Mouse (Mus musculus) gastrocnemius, adult 8-10 months (tissue): Measurements from ENCODE around the gene Bpifb9a. TPM values are rescaled to one million over a fixed set of nuclear protein-coding genes. Genes with fewer than 3 reads are reported as not detected.
"Not testable (repeated sequence)": the region's sequence is repeated elsewhere in the genome, so short reads cannot be mapped to it uniquely, and the experiment has no call there.

Experiments used
- DNase-seq, 2 experiments: peaks; one replicate each; pipeline ENCODE4 v3.0.0; 2022; ENCODE audit warnings: low spot score in 2 of 2
- total RNA-seq, 4 experiments: library from RNA; stranded (reverse); gene quantifications; 2 replicates each; pipeline ENCODE4 v1.2.4; 2022

Gene Bpifb9a
- total RNA-seq, 4 experiments from 2014 or later, result 1.1 TPM; not detected in 3

GRCm38 (mm10) chr2:154304604-154305003 lies 47.0 kb downstream of the Bpifb9a start:
- not testable (repeated sequence) for DNase-seq

- not testable (repeated sequence) for DNase-seq
Measured at GRCm38 (mm10) chr2:154306927-154307326, 49.3 kb downstream of the Bpifb9a start, which contains the start of gene Bpifb9b. Gene Bpifb9b, plus strand, starts transcription at chr2:154307227.

DNA sequence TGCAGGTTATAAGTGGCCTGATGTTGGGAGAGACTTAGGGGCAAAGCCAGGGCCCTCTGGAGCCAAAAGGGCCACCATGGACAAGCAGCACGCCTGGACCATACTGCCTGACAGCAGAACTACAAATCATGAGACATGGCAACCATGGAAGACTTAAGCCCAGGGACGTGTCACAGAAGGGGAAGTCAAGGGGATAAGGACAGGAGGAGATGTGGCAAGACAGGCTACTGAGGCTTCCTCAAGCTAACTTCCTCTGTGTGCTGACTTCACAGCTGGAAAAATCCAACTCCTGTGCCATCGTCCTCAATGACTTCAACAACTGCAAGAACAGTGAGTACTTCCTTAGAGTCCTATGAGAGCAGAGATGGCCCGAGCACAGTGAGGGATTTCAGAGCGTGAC lies 56.1 kb downstream of the Bpifb9a start:
- not testable (repeated sequence) for DNase-seq

Other genes starting within 250 kb of the Bpifb9a start
- gene Bpifa2, start 249.6 kb upstream of the Bpifb9a start, total RNA-seq, result not detected
- gene Bpifa3, start 127.5 kb upstream of the Bpifb9a start, total RNA-seq, result not detected
- gene Bpifa1, start 115.0 kb upstream of the Bpifb9a start, total RNA-seq, result not detected
- not detected for gene Bpifa5, start 95.2 kb upstream of the Bpifb9a start, total RNA-seq
- not detected for gene Bpifb1, start 67.0 kb upstream of the Bpifb9a start, total RNA-seq
- gene Bpifb5, start 34.1 kb upstream of the Bpifb9a start, total RNA-seq, result not detected
- 1 to 10 TPM in 1 of 4 experiments, not detected in 3; 1.2 TPM for gene Bpifb9b, start 49.4 kb downstream of the Bpifb9a start, total RNA-seq
- gene Cdk5rap1, start 115.2 kb downstream of the Bpifb9a start, total RNA-seq, result 10 to 100 TPM; 11.7 to 17.1 (median 12.0) TPM
- 100 to 1,000 TPM; 156 to 248 (median 181) TPM for gene Snta1, start 150.2 kb downstream of the Bpifb9a start, total RNA-seq
- 10 to 100 TPM; 12.7 to 14.8 (median 13.5) TPM for gene Cbfa2t2, start 178.6 kb downstream of the Bpifb9a start, total RNA-seq